Mouse (Mus musculus): ENCODE data around the gene Olfml3. TPM values are rescaled to one million over a fixed set of nuclear protein-coding genes. Genes with fewer than 3 reads are reported as not detected.

Gene Olfml3
- polyA plus RNA-seq, 1 experiment from 2014 or later = 12.0 TPM

DNA sequence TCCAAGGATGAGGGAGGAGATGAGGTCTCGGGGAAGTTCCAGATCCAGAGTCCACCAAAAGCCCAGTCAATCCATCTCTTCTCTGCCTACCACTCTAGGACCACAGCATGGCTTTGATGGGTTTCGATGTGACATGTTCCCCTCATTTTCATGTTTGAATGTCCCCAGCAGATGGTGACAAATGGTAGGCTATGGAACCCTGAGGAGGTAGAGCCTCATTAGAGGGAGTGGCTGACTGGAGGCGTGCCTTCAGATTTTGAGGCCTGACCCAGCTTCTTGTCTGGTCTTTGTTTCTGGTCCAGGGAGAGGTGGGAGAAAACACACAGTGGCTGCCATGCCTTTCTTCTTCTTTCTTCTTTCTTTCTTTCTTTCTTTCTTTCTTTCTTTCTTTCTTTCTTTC, 47.3 kb downstream of the Olfml3 start:
- WGBS = 84% methylated on average over 3 of the region's 3 CpGs
- DNase-seq (ENCODE audit: low spot score) (no peak), ATAC-seq (ENCODE audit: low FRiP score) (no peak)
- H3K4me3 ChIP-seq (replicated peaks; ENCODE audit: low read length) = no peak overlapping the region
- H3K4me1 ChIP-seq (replicated peaks; ENCODE audit: control insufficient read depth, insufficient read depth, low read length) = no peaks in the 10 kb centered on the region
- H3K9ac ChIP-seq = no peak overlapping the region
- no peaks in the 10 kb centered on the region for H3K36me3 ChIP-seq (replicated peaks; ENCODE audit: control insufficient read depth, insufficient read depth)
- no peak overlapping the region for H3K27ac ChIP-seq
- H3K27me3 ChIP-seq (ENCODE audit: control insufficient read depth, insufficient read depth, low read length) = no peaks in the 10 kb centered on the region
- H3K9me3 ChIP-seq (ENCODE audit: control insufficient read depth, low read length) = no peaks in the 10 kb centered on the region
- H3K4me2 ChIP-seq (replicated peaks) = no peak overlapping the region

GRCm38 (mm10) chr3:103689043-103689442, 48.8 kb downstream of the Olfml3 start:
- no peak overlapping the region for H3K4me2 ChIP-seq (replicated peaks)
- ATAC-seq (ENCODE audit: low FRiP score) (no peak), DNase-seq (ENCODE audit: low spot score) (no peak)
- peaks cover 2% of the 10 kb centered on the region for H3K4me1 ChIP-seq (replicated peaks; ENCODE audit: control insufficient read depth, insufficient read depth, low read length)
- H3K27me3 ChIP-seq (ENCODE audit: control insufficient read depth, insufficient read depth, low read length) = no peaks in the 10 kb centered on the region
- no peak overlapping the region for H3K9ac ChIP-seq
- no peak overlapping the region for H3K27ac ChIP-seq
- H3K36me3 ChIP-seq (replicated peaks; ENCODE audit: control insufficient read depth, insufficient read depth) = no peaks in the 10 kb centered on the region
- no peak overlapping the region for H3K4me3 ChIP-seq (replicated peaks; ENCODE audit: low read length)
- 70% methylated on average over 1 of the region's 1 CpGs for WGBS
- no peaks in the 10 kb centered on the region for H3K9me3 ChIP-seq (ENCODE audit: control insufficient read depth, low read length)

DNA sequence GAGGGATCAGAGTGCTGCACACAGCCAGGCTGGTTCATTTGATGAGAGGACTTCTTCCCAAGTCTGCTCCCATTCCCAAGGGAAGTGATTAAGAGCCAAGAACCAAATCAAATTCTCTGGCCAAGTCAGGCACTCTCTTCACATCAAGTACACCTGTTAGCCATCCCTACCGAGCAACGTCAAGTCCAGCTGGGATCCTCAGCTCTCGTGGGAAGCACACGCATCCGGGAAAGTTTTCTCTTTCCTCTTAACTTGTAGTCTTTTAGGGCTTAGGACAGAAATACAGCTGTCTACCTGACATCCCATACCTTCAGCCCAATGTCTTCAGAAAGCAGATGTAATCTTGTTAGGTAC, 53.9 kb downstream of the Olfml3 start:
- H3K27ac ChIP-seq = no peak overlapping the region
- no peaks in the 10 kb centered on the region for H3K36me3 ChIP-seq (replicated peaks; ENCODE audit: control insufficient read depth, insufficient read depth)
- peak overlapping the region; percentile 41 for H3K4me2 ChIP-seq (replicated peaks)
- ATAC-seq (ENCODE audit: low FRiP score) (no peak), DNase-seq (ENCODE audit: low spot score) (no peak)
- H3K9ac ChIP-seq = no peak overlapping the region
- H3K4me3 ChIP-seq (replicated peaks; ENCODE audit: low read length) = no peak overlapping the region
- H3K4me1 ChIP-seq (replicated peaks; ENCODE audit: control insufficient read depth, insufficient read depth, low read length) = peaks cover 15% of the 10 kb centered on the region
- H3K9me3 ChIP-seq (ENCODE audit: control insufficient read depth, low read length) = no peaks in the 10 kb centered on the region
- H3K27me3 ChIP-seq (ENCODE audit: control insufficient read depth, insufficient read depth, low read length) = no peaks in the 10 kb centered on the region
- WGBS = 38% methylated on average over 5 of the region's 5 CpGs

DNA sequence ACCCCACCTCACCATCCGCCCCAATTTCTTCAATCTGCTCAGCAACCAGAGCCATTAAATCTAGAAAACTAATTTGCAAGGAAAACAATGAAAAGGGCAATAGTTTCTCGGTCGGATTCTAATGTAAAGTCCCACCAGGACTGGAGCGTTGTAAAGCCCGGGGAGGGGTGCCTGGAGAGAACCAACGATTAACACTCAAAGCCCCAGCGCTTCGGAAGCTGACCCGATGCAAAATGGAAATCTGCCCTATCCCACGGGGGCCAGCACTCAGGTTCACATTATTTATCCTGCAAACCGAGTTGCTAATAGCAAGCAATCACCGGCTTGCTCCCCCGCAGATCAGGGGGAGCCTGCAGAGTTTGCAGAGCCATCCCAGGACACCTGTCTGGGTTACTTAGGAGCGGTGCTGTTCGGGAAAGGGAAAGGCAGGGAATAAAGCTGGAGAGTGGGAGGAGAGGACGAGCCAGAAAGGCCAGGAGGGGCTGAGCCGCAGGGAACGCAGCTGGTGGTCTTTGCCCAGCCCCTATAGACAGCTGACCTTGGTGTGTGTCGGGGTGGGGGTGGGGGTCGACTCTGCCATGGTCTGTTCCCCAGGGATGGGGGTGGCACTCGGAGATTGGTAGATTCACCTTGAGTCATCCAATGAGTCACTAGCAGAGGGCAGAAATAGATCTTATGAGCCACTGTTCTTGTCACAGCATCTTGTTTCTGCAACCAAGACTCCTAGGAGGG, 54.4 kb downstream of the Olfml3 start:
- WGBS = 1% methylated on average over 21 of the region's 21 CpGs
- no peaks in the 10 kb centered on the region for H3K27me3 ChIP-seq (ENCODE audit: control insufficient read depth, insufficient read depth, low read length)
- H3K9me3 ChIP-seq (ENCODE audit: control insufficient read depth, low read length) = no peaks in the 10 kb centered on the region
- H3K4me2 ChIP-seq (replicated peaks) = peak overlapping the region; percentile 41
- no peak overlapping the region for H3K27ac ChIP-seq
- DNase-seq (ENCODE audit: low spot score) = no peak
- peaks cover 15% of the 10 kb centered on the region for H3K4me1 ChIP-seq (replicated peaks; ENCODE audit: control insufficient read depth, insufficient read depth, low read length)
- H3K9ac ChIP-seq = 0 out of 2 replicates have a peak overlapping the region, but pooled peaks have one; percentile 28
- no peaks in the 10 kb centered on the region for H3K36me3 ChIP-seq (replicated peaks; ENCODE audit: control insufficient read depth, insufficient read depth)
- H3K4me3 ChIP-seq (replicated peaks; ENCODE audit: low read length) = peak overlapping the region; percentile 9; the same call in 1 of the 2 replicates
- ATAC-seq (ENCODE audit: low FRiP score) = peak; percentile 24; the same call in 1 of the 2 replicates

DNA sequence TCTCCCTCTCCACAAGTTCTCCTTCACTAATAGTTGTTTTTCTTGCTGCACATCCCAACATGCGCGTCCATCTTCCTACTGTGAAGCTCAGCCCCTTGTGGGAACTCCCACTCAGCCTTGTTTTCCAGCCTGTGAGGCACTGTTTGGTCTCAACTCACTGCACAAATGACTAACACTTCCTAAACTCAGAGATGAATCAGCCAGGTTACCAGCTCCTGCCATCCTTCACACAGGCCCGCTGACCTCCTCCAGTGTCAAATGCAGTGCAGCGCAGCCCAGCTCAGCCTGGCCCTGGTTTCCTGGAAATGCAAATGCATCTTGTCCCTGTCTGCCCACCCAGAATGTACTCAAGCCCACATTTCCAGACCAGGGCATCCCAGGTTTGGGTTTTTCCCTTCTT, 55.3 kb downstream of the Olfml3 start:
- no peak for DNase-seq (ENCODE audit: low spot score)
- no peaks in the 10 kb centered on the region for H3K27me3 ChIP-seq (ENCODE audit: control insufficient read depth, insufficient read depth, low read length)
- no peak overlapping the region for H3K27ac ChIP-seq
- no peak for ATAC-seq (ENCODE audit: low FRiP score)
- H3K36me3 ChIP-seq (replicated peaks; ENCODE audit: control insufficient read depth, insufficient read depth) = no peaks in the 10 kb centered on the region
- H3K4me1 ChIP-seq (replicated peaks; ENCODE audit: control insufficient read depth, insufficient read depth, low read length) = peaks cover 15% of the 10 kb centered on the region
- H3K4me3 ChIP-seq (replicated peaks; ENCODE audit: low read length) = no peak overlapping the region
- 51% methylated on average over 4 of the region's 4 CpGs for whole genome bisulfite sequencing
- no peak overlapping the region for H3K9ac ChIP-seq
- H3K4me2 ChIP-seq (replicated peaks) = no peak overlapping the region
- H3K9me3 ChIP-seq (ENCODE audit: control insufficient read depth, low read length) = no peaks in the 10 kb centered on the region

DNA sequence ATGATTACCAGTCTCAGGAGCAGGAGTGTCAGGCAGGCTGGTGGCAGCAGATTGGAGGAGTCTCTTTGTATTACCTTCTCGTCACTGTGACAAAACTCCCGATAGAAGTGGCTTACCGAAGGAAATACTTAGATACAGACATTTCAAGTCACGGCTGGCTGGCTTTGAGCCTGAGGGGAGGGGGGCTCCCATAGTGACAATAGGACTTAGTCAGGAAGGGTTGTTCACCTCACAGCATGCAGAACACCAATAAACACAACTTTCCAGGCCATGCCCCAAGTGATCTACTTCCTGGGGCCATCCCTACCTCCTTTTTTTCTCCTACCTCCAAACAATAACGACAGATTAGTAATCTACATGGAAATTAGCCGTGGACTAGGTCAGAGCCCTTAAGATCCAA, 59.0 kb downstream of the Olfml3 start:
- WGBS = 24% methylated on average over 6 of the region's 6 CpGs

GRCm38 (mm10) chr3:103672716-103673115, 65.1 kb downstream of the Olfml3 start:
- 61% methylated on average over 7 of the region's 7 CpGs for WGBS
- Histone ChIP-seq H3K9ac (no peak overlapping the region), H3K36me3 (replicated peaks; ENCODE audit: control insufficient read depth, insufficient read depth) (no peaks in the 10 kb centered on the region), H3K4me1 (replicated peaks; ENCODE audit: control insufficient read depth, insufficient read depth, low read length) (no peaks in the 10 kb centered on the region), H3K27me3 (ENCODE audit: control insufficient read depth, insufficient read depth, low read length) (no peaks in the 10 kb centered on the region), H3K9me3 (ENCODE audit: control insufficient read depth, low read length) (no peaks in the 10 kb centered on the region), H3K4me2 (replicated peaks) (no peak overlapping the region), H3K4me3 (replicated peaks; ENCODE audit: low read length) (no peak overlapping the region), H3K27ac (no peak overlapping the region)
- no peak for ATAC-seq (ENCODE audit: low FRiP score)
- no peak for DNase-seq (ENCODE audit: low spot score)

More for the DNA sequence above, 59.0 kb downstream of the Olfml3 start:
- Histone ChIP-seq H3K4me2 (replicated peaks) (no peak overlapping the region), H3K27me3 (ENCODE audit: control insufficient read depth, insufficient read depth, low read length) (no peaks in the 10 kb centered on the region), H3K4me1 (replicated peaks; ENCODE audit: control insufficient read depth, insufficient read depth, low read length) (peaks cover 10% of the 10 kb centered on the region), H3K27ac (no peak overlapping the region), H3K9ac (no peak overlapping the region), H3K4me3 (replicated peaks; ENCODE audit: low read length) (no peak overlapping the region), H3K9me3 (ENCODE audit: control insufficient read depth, low read length) (no peaks in the 10 kb centered on the region), H3K36me3 (replicated peaks; ENCODE audit: control insufficient read depth, insufficient read depth) (no peaks in the 10 kb centered on the region)
- no peak for DNase-seq (ENCODE audit: low spot score)
- ATAC-seq (ENCODE audit: low FRiP score) = no peak

Other genes starting within 250 kb of the Olfml3 start
- 14.9 and 16.2 TPM in 2 replicates for gene Syt6, start 162.8 kb downstream of the Olfml3 start, polyA plus RNA-seq (2014; fragmentation: Nextera tagmentation; extraction: Ambion mirVana)
- 0.11 and 0.16 TPM in 2 replicates for gene Atg4a-ps, start 91.9 kb downstream of the Olfml3 start, polyA plus RNA-seq (2014; fragmentation: Nextera tagmentation; extraction: Ambion mirVana)
- gene Gm10964, start 1.4 kb upstream of the Olfml3 start, polyA plus RNA-seq (2014; fragmentation: Nextera tagmentation; extraction: Ambion mirVana) = not detected in 2 replicates
- 16.3 and 17.6 TPM in 2 replicates for gene Hipk1, start 53.6 kb upstream of the Olfml3 start, polyA plus RNA-seq (2014; fragmentation: Nextera tagmentation; extraction: Ambion mirVana)
- gene Dclre1b, start 71.4 kb upstream of the Olfml3 start, polyA plus RNA-seq (2014; fragmentation: Nextera tagmentation; extraction: Ambion mirVana) = 18.5 and 18.8 TPM in 2 replicates
- 20.4 and 25.2 TPM in 2 replicates for gene Ap4b1, start 71.5 kb upstream of the Olfml3 start, polyA plus RNA-seq (2014; fragmentation: Nextera tagmentation; extraction: Ambion mirVana)
- gene Gm43064, start 71.6 kb upstream of the Olfml3 start, polyA plus RNA-seq (2014; fragmentation: Nextera tagmentation; extraction: Ambion mirVana) = 0.54 TPM in 1 of 2 replicates, not detected in the other
- 0.26 and 0.31 TPM in 2 replicates for gene Bcl2l15, start 94.6 kb upstream of the Olfml3 start, polyA plus RNA-seq (2014; fragmentation: Nextera tagmentation; extraction: Ambion mirVana)
- 0.17 and 0.84 TPM in 2 replicates for gene Ptpn22, start 121.8 kb upstream of the Olfml3 start, polyA plus RNA-seq (2014; fragmentation: Nextera tagmentation; extraction: Ambion mirVana)
- gene Rsbn1, start 176.1 kb upstream of the Olfml3 start, polyA plus RNA-seq (2014; fragmentation: Nextera tagmentation; extraction: Ambion mirVana) = 24.6 and 25.0 TPM in 2 replicates
- gene Phtf1, start 230.1 kb upstream of the Olfml3 start, polyA plus RNA-seq (2014; fragmentation: Nextera tagmentation; extraction: Ambion mirVana) = 33.8 and 36.9 TPM in 2 replicates

Data from hindbrain, embryonic 14.5 days (tissue).